Mouse (Mus musculus): ENCODE results near the gene Rcc2. TPM values are rescaled to one million over a fixed set of nuclear protein-coding genes. Genes with fewer than 3 reads are reported as not detected.

Rcc2 gene
- total and polyA plus RNA-seq, 3 experiments, result 187 to 348 (median 249) TPM

- DNase-seq (ENCODE audit: extremely low read depth), result no peak
- no peaks in the 10 kb centered on the region for H3K9me3 ChIP-seq (replicated peaks; ENCODE audit: low read length)
- in situ Hi-C loops (cut with MboI; ENCODE audit: low pct_ligation_motif_present, low pct_unique_long_range_greater_than_20kb, low sequenced_read_pairs), result no loop called here
- no peak overlapping the region for H3K9ac ChIP-seq (ENCODE audit: insufficient read depth, low read depth)
- H3K79me2 ChIP-seq (replicated peaks; ENCODE audit: control insufficient read depth, extremely low read depth, insufficient read depth, poor library complexity, severe bottlenecking), result no peaks in the 10 kb centered on the region
- peaks cover 85% of the 10 kb centered on the region for H3K27me3 ChIP-seq (replicated peaks)
- dilution Hi-C loops (cut with MboI; ENCODE audit: extremely low pct_ligation_motif_present, extremely low pct_unique_long_range_greater_than_20kb, low sequenced_read_pairs), result no loop called here
- no peaks in the 10 kb centered on the region for H3K36me3 ChIP-seq (replicated peaks in 1 of 2; ENCODE audit: control insufficient read depth in 1 of 2, insufficient read depth in 1 of 2, low read length in 1 of 2)
- H3K27ac ChIP-seq (ENCODE audit: insufficient read depth, low read depth), result no peak overlapping the region
- TF ChIP-seq MAFK (IDR thresholded peaks at IDR 0.05; ENCODE audit: insufficient replicate concordance, low read length) (no peak), E2F4 (IDR thresholded peaks at IDR 0.05; ENCODE audit: insufficient replicate concordance, low read depth, low read length) (no peak), MYC (IDR thresholded peaks at IDR 0.05; ENCODE audit: low read depth, low read length) (no peak), TBP (conservative IDR thresholded peaks at IDR 0.05; ENCODE audit: low read depth, low read length) (no peak), ZKSCAN1 (IDR thresholded peaks at IDR 0.05; ENCODE audit: borderline replicate concordance, low read depth, low read length) (no peak), POLR2A (IDR thresholded peaks at IDR 0.05; ENCODE audit: low read depth, low read length) (no peak), RCOR1 (conservative IDR thresholded peaks at IDR 0.05; ENCODE audit: low read depth, low read length) (no peak), NRF1 (IDR thresholded peaks at IDR 0.05; ENCODE audit: low read depth, low read length) (no peak), MXI1 (IDR thresholded peaks at IDR 0.05; ENCODE audit: low read depth, low read length) (no peak), ELF1 (IDR thresholded peaks at IDR 0.05; ENCODE audit: low read depth, low read length) (no peak), IRF4 (IDR thresholded peaks at IDR 0.05; ENCODE audit: low read depth, low read length) (no peak), ZNF384 (IDR thresholded peaks at IDR 0.05; ENCODE audit: low read depth, low read length) (no peak), CHD2 (IDR thresholded peaks at IDR 0.05; ENCODE audit: low read length) (no peak), JUND (conservative IDR thresholded peaks at IDR 0.05; ENCODE audit: low read depth, low read length) (no peak), ETS1 (conservative IDR thresholded peaks at IDR 0.05; ENCODE audit: low read depth, low read length) (no peak), MEF2A (IDR thresholded peaks at IDR 0.05; ENCODE audit: borderline replicate concordance, low read depth, low read length) (no peak), CHD1 (IDR thresholded peaks at IDR 0.05; ENCODE audit: low read depth, low read length) (no peak), POLR2AphosphoS2 (IDR thresholded peaks at IDR 0.05; ENCODE audit: low read depth, low read length) (no peak), UBTF (IDR thresholded peaks at IDR 0.05; ENCODE audit: low read depth, low read length) (no peak), MAX (IDR thresholded peaks at IDR 0.05; ENCODE audit: low read length) (no peak)
- peaks cover 0 to 7% of the 10 kb centered on the region in 2 experiments; a peak in 2 of 4 replicates for H3K4me1 ChIP-seq (ENCODE audit: control insufficient read depth in 1 of 2, insufficient read depth in 2 of 2)
- no peak overlapping the region for H3K4me3 ChIP-seq (replicated peaks in 1 of 3; ENCODE audit: low read depth in 2 of 3, low read length in 2 of 3, poor library complexity in 1 of 3)
- no peak overlapping the region for H3K4me2 ChIP-seq (ENCODE audit: insufficient read depth, low read depth, poor library complexity, severe bottlenecking)
Observed at GRCm38 (mm10) chr4:140768973-140769372, 68.6 kb downstream of the Rcc2 start.

- H3K36me3 ChIP-seq (replicated peaks in 1 of 2; ENCODE audit: control insufficient read depth in 1 of 2, insufficient read depth in 1 of 2, low read length in 1 of 2), result no peaks in the 10 kb centered on the region
- in situ Hi-C loops (cut with MboI; ENCODE audit: low pct_ligation_motif_present, low pct_unique_long_range_greater_than_20kb, low sequenced_read_pairs) (no loop called here), dilution Hi-C loops (cut with MboI; ENCODE audit: extremely low pct_ligation_motif_present, extremely low pct_unique_long_range_greater_than_20kb, low sequenced_read_pairs) (no loop called here)
- peak overlapping the region; percentile 56 for H3K4me2 ChIP-seq (ENCODE audit: insufficient read depth, low read depth, poor library complexity, severe bottlenecking)
- H3K27ac ChIP-seq (ENCODE audit: insufficient read depth, low read depth), result no peak overlapping the region
- peaks cover 0 to 7% of the 10 kb centered on the region in 2 experiments; a peak in 2 of 4 replicates for H3K4me1 ChIP-seq (ENCODE audit: control insufficient read depth in 1 of 2, insufficient read depth in 2 of 2)
- H3K27me3 ChIP-seq (replicated peaks), result peaks cover 86% of the 10 kb centered on the region
- DNase-seq (ENCODE audit: extremely low read depth), result no peak
- H3K79me2 ChIP-seq (replicated peaks; ENCODE audit: control insufficient read depth, extremely low read depth, insufficient read depth, poor library complexity, severe bottlenecking), result no peaks in the 10 kb centered on the region
- H3K4me3 ChIP-seq (replicated peaks in 1 of 3; ENCODE audit: low read depth in 2 of 3, low read length in 2 of 3, poor library complexity in 1 of 3), result peak overlapping the region in 2 of 3 experiments; percentile 18 to 32
- no peaks in the 10 kb centered on the region for H3K9me3 ChIP-seq (replicated peaks; ENCODE audit: low read length)
- TF ChIP-seq MEF2A (IDR thresholded peaks at IDR 0.05; ENCODE audit: borderline replicate concordance, low read depth, low read length) (no peak), PAX5 (IDR thresholded peaks at IDR 0.05; ENCODE audit: low read length) (no peak), IRF4 (IDR thresholded peaks at IDR 0.05; ENCODE audit: low read depth, low read length) (peak; percentile 52; the same call in 1 of the 2 replicates)
- H3K9ac ChIP-seq (ENCODE audit: insufficient read depth, low read depth), result no peak overlapping the region
Observed at GRCm38 (mm10) chr4:140770433-140770832, 70.1 kb downstream of the Rcc2 start.
